Mouse (Mus musculus) kidney, adult 2 months (tissue): ENCODE measurements at regions not wholly inside any gene's neighbourhood (a gene's known extent, or its start where the extent isn't known, plus 50 kb on each side); places are given as distances from the start of the nearest gene placed in this dataset.
"Not testable (repeated sequence)": the region's sequence is repeated elsewhere in the genome, so short reads cannot be mapped to it uniquely, and the experiment has no call there.

Experiments
- DNase-seq: peaks from one replicate; pipeline ENCODE4 v3.0.0; 2021
- H3K27ac ChIP-seq: fragments of 200-500 bp; 2 replicates; pipeline ENCODE4 v1.5.1; 2012; ENCODE audit warnings: low read depth, low read length, control low read depth, inconsistent platforms; ENCODE audit not compliant: insufficient read depth
- H3K27me3 ChIP-seq: fragments of 200-500 bp; replicated peaks from 2 replicates; pipeline ENCODE4 v1.6.1; 2012; ENCODE audit warnings: mild to moderate bottlenecking, moderate library complexity, low read length, inconsistent platforms; ENCODE audit not compliant: control insufficient read depth, insufficient read depth
- H3K36me3 ChIP-seq: fragments of 200-500 bp; 2 replicates; pipeline ENCODE4 v1.6.1; 2012; ENCODE audit warnings: mild to moderate bottlenecking, moderate library complexity, low read length, inconsistent platforms; ENCODE audit not compliant: control insufficient read depth, insufficient read depth
- H3K4me1 ChIP-seq: fragments of 200-500 bp; 2 replicates; pipeline ENCODE4 v1.6.1; 2011; ENCODE audit warnings: low read length; ENCODE audit not compliant: control insufficient read depth, insufficient read depth
- H3K4me3 ChIP-seq: fragments of 200-500 bp; 2 replicates; pipeline ENCODE4 v1.5.1; 2011; ENCODE audit warnings: mild to moderate bottlenecking, low read depth, low read length, control low read depth; ENCODE audit not compliant: insufficient read depth
- CTCF ChIP-seq: fragments of 200-500 bp; conservative IDR thresholded peaks from 2 replicates; pipeline ENCODE4 v1.5.1; 2011; ENCODE audit warnings: low read depth, mild to moderate bottlenecking, control low read depth, low read length, moderate library complexity, mixed read lengths; ENCODE audit not compliant: insufficient read depth, insufficient read length
- POLR2A ChIP-seq: fragments of 200-500 bp; IDR thresholded peaks from one replicate; pipeline ENCODE4 v1.6.1; 2011; ENCODE audit warnings: low read depth, low read length, control low read depth
- WGBS: fragments of 180-500 bp; shearing (Covaris S2); methylation state at CpG from one replicate; pipeline ENCODE4 v1.1.7; 2018; 5-methylcytosine and 5-hydroxymethylcytosine counted together

- H3K36me3 ChIP-seq, result no peaks in the 10 kb centered on the region
- H3K27ac ChIP-seq, result no peak overlapping the region
- 86% methylated on average over 3 of the region's 3 CpGs for WGBS
- no peak overlapping the region for H3K4me3 ChIP-seq
- DNase-seq, result no peak
- TF ChIP-seq CTCF, result no peak
- peaks cover 4% of the 10 kb centered on the region; the same call in 1 of the 2 replicates for H3K4me1 ChIP-seq
- H3K27me3 ChIP-seq, result no peaks in the 10 kb centered on the region
Observed at GRCm38 (mm10) chr2:128294610-128295009, 168.8 kb downstream of the Bcl2l11 start.

GRCm38 (mm10) chr2:128295018-128295424 lies 169.2 kb downstream of the Bcl2l11 start:
- H3K27me3 ChIP-seq, result no peaks in the 10 kb centered on the region
- no peaks in the 10 kb centered on the region for H3K36me3 ChIP-seq
- no peak overlapping the region for H3K4me3 ChIP-seq
- TF ChIP-seq CTCF (no peak), POLR2A (no peak)
- DNase-seq, result no peak
- 77% methylated on average over 11 of the region's 11 CpGs for WGBS
- peaks cover 4% of the 10 kb centered on the region; the same call in 1 of the 2 replicates for H3K4me1 ChIP-seq
- H3K27ac ChIP-seq, result no peak overlapping the region

- Histone ChIP-seq H3K27me3 (no peaks in the 10 kb centered on the region), H3K4me3 (no peak overlapping the region), H3K27ac (no peak overlapping the region), H3K4me1 (peaks cover 4% of the 10 kb centered on the region; the same call in 1 of the 2 replicates), H3K36me3 (no peaks in the 10 kb centered on the region)
- 87% methylated on average over 3 of the region's 3 CpGs for WGBS
- DNase-seq, result no peak
- TF ChIP-seq POLR2A (no peak), CTCF (no peak)
Observed at GRCm38 (mm10) chr2:128295726-128296234, 169.9 kb downstream of the Bcl2l11 start.

- not testable (repeated sequence) for H3K4me3 ChIP-seq, H3K27me3 ChIP-seq, H3K36me3 ChIP-seq, H3K4me1 ChIP-seq, DNase-seq, H3K27ac ChIP-seq
- WGBS, result 79% methylated on average over 5 of the region's 5 CpGs
Observed at GRCm38 (mm10) chr2:128296423-128296822, 170.6 kb downstream of the Bcl2l11 start.

GRCm38 (mm10) chr2:128296897-128297296 lies 171.1 kb downstream of the Bcl2l11 start:
- TF ChIP-seq POLR2A (no peak), CTCF (no peak)
- WGBS, result 30% methylated on average over 5 of the region's 5 CpGs
- Histone ChIP-seq H3K27me3 (no peaks in the 10 kb centered on the region), H3K27ac (no peak overlapping the region), H3K4me3 (no peak overlapping the region), H3K4me1 (peaks cover 4% of the 10 kb centered on the region; the same call in 1 of the 2 replicates), H3K36me3 (no peaks in the 10 kb centered on the region)
- DNase-seq, result no peak

- H3K4me1 ChIP-seq, result peaks cover 4% of the 10 kb centered on the region; the same call in 1 of the 2 replicates
- WGBS, result 47% methylated on average over 5 of the region's 5 CpGs
- no peak overlapping the region for H3K4me3 ChIP-seq
- no peaks in the 10 kb centered on the region for H3K27me3 ChIP-seq
- TF ChIP-seq CTCF, result no peak
- no peak for TF ChIP-seq POLR2A
- H3K36me3 ChIP-seq, result no peaks in the 10 kb centered on the region
- no peak overlapping the region for H3K27ac ChIP-seq
- no peak for DNase-seq
Observed at GRCm38 (mm10) chr2:128297821-128298220, 172.0 kb downstream of the Bcl2l11 start.

GRCm38 (mm10) chr2:128298996-128299395 lies 173.2 kb downstream of the Bcl2l11 start:
- no peaks in the 10 kb centered on the region for H3K27me3 ChIP-seq
- WGBS, result 97% methylated on average over 8 of the region's 8 CpGs
- no peak overlapping the region for H3K4me3 ChIP-seq
- no peaks in the 10 kb centered on the region for H3K36me3 ChIP-seq
- no peak overlapping the region for H3K27ac ChIP-seq
- TF ChIP-seq CTCF (no peak), POLR2A (no peak)
- peaks cover 4% of the 10 kb centered on the region; the same call in 1 of the 2 replicates for H3K4me1 ChIP-seq
- no peak for DNase-seq
